Mouse (Mus musculus): Measurements from ENCODE around the gene Anxa11.

- TF ChIP-seq POLR2A (IDR thresholded peaks at IDR 0.05; ENCODE audit: extremely low read depth, insufficient read depth, low read length), result no peak
- no peak for TF ChIP-seq CTCF (IDR thresholded peaks at IDR 0.05; ENCODE audit: low read depth, low read length)
Measured at GRCm38 (mm10) chr14:25831332-25831731, 10.6 kb upstream of the Anxa11 start.

All from liver, adult 2 months (tissue).